Mouse (Mus musculus) midbrain, postnatal 0 days (tissue): Measurements from ENCODE around the gene Uqcrfs1. TPM values are rescaled to one million over a fixed set of nuclear protein-coding genes. Genes with fewer than 3 reads are reported as not detected.

Experiments used
- ATAC-seq: fragments of 200-750 bp; cut with Nextera tagmentation; 2 replicates; pipeline ENCODE4 v1.8.0; 2017; ENCODE audit warnings: moderate number of reproducible peaks, mild to moderate bottlenecking, moderate TSS enrichment, moderate library complexity; ENCODE audit not compliant: low FRiP score
- DNase-seq: peaks from one replicate; pipeline ENCODE4 v3.0.0-alpha.2; 2015; ENCODE audit warnings: low spot score
- H3K27ac ChIP-seq: fragments of 300-500 bp; sonication (generic); 2 replicates; pipeline ENCODE4 v1.5.1; 2014; ENCODE audit warnings: low read depth, mild to moderate bottlenecking, low read length, mixed read lengths
- H3K27me3 ChIP-seq: fragments of 300-500 bp; sonication (generic); 2 replicates; pipeline ENCODE4 v1.6.1; 2014; ENCODE audit warnings: low read length, control low read depth, mixed read lengths; ENCODE audit not compliant: insufficient read depth
- H3K36me3 ChIP-seq: fragments of 300-500 bp; sonication (generic); 2 replicates; pipeline ENCODE4 v1.6.1; 2014; ENCODE audit warnings: low read length, control low read depth, mixed read lengths; ENCODE audit not compliant: insufficient read depth
- H3K4me1 ChIP-seq: fragments of 300-500 bp; sonication (generic); 2 replicates; pipeline ENCODE4 v1.6.1; 2014; ENCODE audit warnings: mild to moderate bottlenecking, control low read depth, antibody characterized with exemption, low read length, mixed read lengths; ENCODE audit not compliant: insufficient read depth
- H3K4me2 ChIP-seq: fragments of 300-500 bp; sonication (generic); 2 replicates; pipeline ENCODE4 v1.6.1; 2014; ENCODE audit warnings: low read depth, mild to moderate bottlenecking, low read length, mixed read lengths; ENCODE audit not compliant: poor library complexity, severe bottlenecking
- H3K4me3 ChIP-seq: fragments of 300-500 bp; sonication (generic); 2 replicates; pipeline ENCODE4 v1.5.1; 2014; ENCODE audit warnings: low read depth, mild to moderate bottlenecking, low read length, moderate library complexity
- H3K9ac ChIP-seq: fragments of 300-500 bp; sonication (generic); replicated peaks from 2 replicates; pipeline ENCODE4 v1.6.1; 2014; ENCODE audit warnings: mild to moderate bottlenecking, low read length, moderate library complexity, mixed read lengths; ENCODE audit not compliant: poor library complexity, severe bottlenecking
- H3K9me3 ChIP-seq: fragments of 300-500 bp; sonication (generic); 2 replicates; pipeline ENCODE4 v1.6.1; 2016; ENCODE audit warnings: low read length, control low read depth
- CTCF ChIP-seq: IDR thresholded peaks from 2 replicates; pipeline ENCODE4 v1.5.1; 2016; ENCODE audit warnings: antibody characterized with exemption, mild to moderate bottlenecking
- WGBS: fragments of 180-500 bp; shearing (Covaris S2); extraction: QIAGEN DNeasy Blood & Tissue Kit; methylation state at CpG from one replicate; pipeline ENCODE4 v1.1.7; 2014; 5-methylcytosine and 5-hydroxymethylcytosine counted together
- polyA plus RNA-seq: library from polyadenylated mRNA; unstranded; fragments of >200 nt; fragmentation: Nextera tagmentation; extraction: Ambion mirVana; gene quantifications from 2 replicates; pipeline ENCODE4 v1.2.1, GENCODE M21; 2015
- total RNA-seq: library from RNA; depleted of rRNA; stranded (reverse); fragments of >200 nt; gene quantifications from 2 replicates; pipeline ENCODE4 v1.2.3, GENCODE M21; 2014

Gene Uqcrfs1
- total and polyA plus RNA-seq, 2 experiments from 2014 or later: 201 to 344 TPM

- DNase-seq (no peak), ATAC-seq (no peak)
- Histone ChIP-seq H3K27me3 (no peaks in the 10 kb centered on the region), H3K27ac (no peak overlapping the region), H3K4me3 (no peak overlapping the region), H3K9ac (no peak overlapping the region), H3K4me2 (no peak overlapping the region), H3K4me1 (no peaks in the 10 kb centered on the region), H3K36me3 (no peaks in the 10 kb centered on the region), H3K9me3 (no peaks in the 10 kb centered on the region)
- TF ChIP-seq CTCF: no peak
- WGBS: 91% methylated on average over 1 of the region's 1 CpGs
These were observed 25.0 kb upstream of the Uqcrfs1 start for GRCm38 (mm10) chr13:30570182-30570581.

DNA sequence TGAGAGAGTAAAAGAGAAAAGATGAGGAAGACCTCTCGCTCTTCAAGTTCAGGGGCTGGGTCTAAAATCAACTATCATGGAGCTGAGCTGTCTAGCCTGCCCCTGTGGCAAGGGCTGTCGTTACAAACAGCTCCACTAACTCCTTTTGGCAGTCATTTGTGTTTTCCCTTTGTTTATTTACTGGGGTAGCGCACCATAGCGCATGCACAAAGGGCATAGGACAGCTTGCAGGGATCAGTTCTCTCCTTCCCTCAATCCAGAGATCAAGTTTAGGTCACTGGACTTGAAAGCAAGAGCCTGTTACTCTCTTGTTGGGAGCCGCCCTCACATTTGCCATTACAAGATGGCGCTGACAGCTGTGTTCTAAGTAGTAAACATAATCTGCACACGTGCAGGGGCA lies 22.4 kb upstream of the Uqcrfs1 start:
- no peak overlapping the region for H3K9ac ChIP-seq
- WGBS: 77% methylated on average over 6 of the region's 7 CpGs
- H3K4me1 ChIP-seq: no peaks in the 10 kb centered on the region
- no peaks in the 10 kb centered on the region for H3K27me3 ChIP-seq
- H3K36me3 ChIP-seq: no peaks in the 10 kb centered on the region
- no peak for TF ChIP-seq CTCF
- H3K4me3 ChIP-seq: no peak overlapping the region
- no peaks in the 10 kb centered on the region for H3K9me3 ChIP-seq
- DNase-seq (no peak), ATAC-seq (no peak)
- H3K4me2 ChIP-seq: no peak overlapping the region
- no peak overlapping the region for H3K27ac ChIP-seq

DNA sequence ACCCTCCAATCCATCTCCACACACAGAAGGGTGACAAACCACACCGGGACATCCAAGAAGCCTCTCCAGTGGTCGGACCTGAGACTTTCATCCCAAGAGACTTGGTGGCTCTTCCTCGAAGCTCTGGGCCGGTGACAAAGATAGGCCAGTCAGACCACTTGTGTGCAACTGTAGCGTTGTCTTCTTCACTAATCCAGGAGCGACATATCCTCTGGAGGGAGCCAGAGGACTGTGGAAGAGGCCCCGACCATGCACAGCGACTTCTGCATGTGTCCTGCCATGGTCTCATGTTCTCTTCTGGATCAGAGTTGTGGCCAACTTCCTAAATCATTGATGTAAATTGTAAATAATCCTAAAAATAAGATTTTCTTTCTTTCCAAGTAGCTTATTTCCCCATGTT lies 21.6 kb upstream of the Uqcrfs1 start:
- peak; percentile 74 for TF ChIP-seq CTCF
- no peak overlapping the region for H3K9ac ChIP-seq
- H3K4me2 ChIP-seq: no peak overlapping the region
- H3K27me3 ChIP-seq: no peaks in the 10 kb centered on the region
- no peak overlapping the region for H3K27ac ChIP-seq
- H3K36me3 ChIP-seq: no peaks in the 10 kb centered on the region
- peak; percentile 44; the same call in 1 of the 2 replicates for ATAC-seq
- no peaks in the 10 kb centered on the region for H3K4me1 ChIP-seq
- peak; percentile 62 for DNase-seq
- H3K4me3 ChIP-seq: no peak overlapping the region
- WGBS: 67% methylated on average over 8 of the region's 8 CpGs
- H3K9me3 ChIP-seq: no peaks in the 10 kb centered on the region

GRCm38 (mm10) chr13:30560603-30561002 lies 15.4 kb upstream of the Uqcrfs1 start:
- WGBS: 90% methylated on average over 1 of the region's 1 CpGs
- DNase-seq (no peak), ATAC-seq (no peak)

GRCm38 (mm10) chr13:30560052-30560451 lies 14.9 kb upstream of the Uqcrfs1 start:
- Histone ChIP-seq H3K27me3 (no peaks in the 10 kb centered on the region), H3K9me3 (no peaks in the 10 kb centered on the region), H3K4me2 (no peak overlapping the region), H3K4me3 (no peak overlapping the region), H3K27ac (no peak overlapping the region), H3K9ac (no peak overlapping the region), H3K4me1 (no peaks in the 10 kb centered on the region), H3K36me3 (no peaks in the 10 kb centered on the region)
- no peak for DNase-seq
- 87% methylated on average over 5 of the region's 5 CpGs for WGBS
- TF ChIP-seq CTCF: no peak
- ATAC-seq: no peak

More at GRCm38 (mm10) chr13:30560603-30561002, 15.4 kb upstream of the Uqcrfs1 start:
- no peaks in the 10 kb centered on the region for H3K9me3 ChIP-seq
- no peak overlapping the region for H3K9ac ChIP-seq
- H3K36me3 ChIP-seq: no peaks in the 10 kb centered on the region
- H3K27ac ChIP-seq: no peak overlapping the region
- no peaks in the 10 kb centered on the region for H3K27me3 ChIP-seq
- no peak for TF ChIP-seq CTCF
- H3K4me1 ChIP-seq: no peaks in the 10 kb centered on the region
- H3K4me3 ChIP-seq: no peak overlapping the region
- no peak overlapping the region for H3K4me2 ChIP-seq

DNA sequence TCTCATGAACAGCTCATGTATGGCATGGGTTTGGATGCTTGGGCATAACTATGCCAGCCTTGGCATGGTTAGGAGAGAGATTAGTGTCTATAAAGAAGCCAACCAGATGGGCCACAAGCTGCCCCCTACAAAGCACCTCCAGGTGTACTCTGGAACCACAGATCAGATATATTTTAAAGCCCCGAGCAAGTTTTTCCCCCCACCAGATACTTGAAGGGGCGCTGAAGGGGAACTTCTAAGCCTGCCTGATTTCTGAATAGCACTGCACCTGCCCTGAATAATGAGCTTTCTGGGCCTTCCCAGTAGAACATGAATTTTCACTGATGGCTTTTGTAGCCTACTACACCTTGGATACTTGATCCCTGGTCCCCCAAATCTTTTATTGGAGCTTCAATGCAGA lies 12.6 kb upstream of the Uqcrfs1 start:
- no peak for TF ChIP-seq CTCF
- DNase-seq (no peak), ATAC-seq (no peak)
- Histone ChIP-seq H3K27ac (no peak overlapping the region), H3K9ac (no peak overlapping the region), H3K27me3 (no peaks in the 10 kb centered on the region), H3K36me3 (no peaks in the 10 kb centered on the region), H3K4me1 (no peaks in the 10 kb centered on the region), H3K9me3 (no peaks in the 10 kb centered on the region), H3K4me3 (no peak overlapping the region), H3K4me2 (no peak overlapping the region)
- 93% methylated on average over 2 of the region's 2 CpGs for WGBS
